Mouse (Mus musculus) spleen, adult 2 months (tissue): Measurements from ENCODE around the gene Spice1.

Source experiments
- CTCF ChIP-seq: fragments of 200-500 bp; IDR thresholded peaks from 2 replicates; pipeline ENCODE4 v1.5.1; 2011; ENCODE audit warnings: mild to moderate bottlenecking, inconsistent platforms; ENCODE audit not compliant: insufficient read depth, insufficient read length, insufficient replicate concordance; ENCODE audit errors: extremely low read depth
- POLR2A ChIP-seq: fragments of 200-500 bp; IDR thresholded peaks from 2 replicates; pipeline ENCODE4 v1.6.1; 2011; ENCODE audit warnings: low read depth, low read length, inconsistent platforms

DNA sequence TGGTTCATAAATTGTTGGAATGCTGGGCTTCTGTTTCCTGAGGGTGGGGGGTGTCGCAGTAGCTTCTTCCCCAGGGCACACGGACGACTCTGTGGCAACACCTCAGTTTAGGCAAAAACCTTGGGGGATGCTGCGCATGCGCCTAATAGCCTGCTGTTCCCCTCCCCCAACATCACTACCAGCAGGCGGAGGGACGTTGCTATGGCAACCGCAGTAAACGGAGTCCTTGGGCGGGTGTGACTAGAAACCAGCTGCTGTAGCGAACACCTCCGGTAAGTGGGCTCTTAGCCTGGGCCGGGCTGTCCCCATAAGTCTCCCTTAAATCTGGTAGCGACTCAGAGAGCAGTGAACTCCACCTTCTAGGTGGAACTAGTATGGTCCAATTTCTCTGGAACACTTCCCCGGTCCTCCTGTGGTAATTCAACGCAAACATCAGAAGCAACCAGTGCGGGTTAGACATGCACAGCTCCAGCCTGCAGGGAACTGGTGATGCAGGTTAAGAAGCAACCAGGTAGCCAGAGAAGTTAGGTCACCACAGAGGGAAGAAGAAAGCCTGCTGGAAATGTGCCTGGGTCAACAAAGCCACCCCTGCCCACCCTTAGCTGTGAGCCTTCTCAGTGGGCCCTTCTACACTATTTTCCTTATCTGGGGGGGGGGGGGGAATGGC lies 47.8 kb downstream of the Spice1 start, which contains the start of gene Cfap44:
- no peak for TF ChIP-seq POLR2A
- no peak for TF ChIP-seq CTCF
